Mouse (Mus musculus) liver, embryonic 15.5 days (tissue): ENCODE results near the gene Rad50. TPM values are rescaled to one million over a fixed set of nuclear protein-coding genes. Genes with fewer than 3 reads are reported as not detected.

Experiments used
- ATAC-seq: fragments of 200-750 bp; cut with Nextera tagmentation; 2 replicates; pipeline ENCODE4 v1.8.0; 2017; ENCODE audit warnings: moderate number of reproducible peaks, mild to moderate bottlenecking, moderate library complexity; ENCODE audit not compliant: insufficient read depth
- H3K27ac ChIP-seq: fragments of 300-500 bp; sonication (generic); replicated peaks from 2 replicates; pipeline ENCODE4 v1.5.1; 2015; ENCODE audit warnings: mild to moderate bottlenecking, inconsistent platforms
- H3K27me3 ChIP-seq: fragments of 300-500 bp; sonication (generic); 2 replicates; pipeline ENCODE4 v1.6.1; 2015; ENCODE audit warnings: mild to moderate bottlenecking, inconsistent platforms
- H3K36me3 ChIP-seq: fragments of 300-500 bp; sonication (generic); replicated peaks from 2 replicates; pipeline ENCODE4 v1.6.1; 2015; ENCODE audit warnings: moderate library complexity, mild to moderate bottlenecking, inconsistent platforms
- H3K4me1 ChIP-seq: fragments of 300-500 bp; sonication (generic); replicated peaks from 2 replicates; pipeline ENCODE4 v1.6.1; 2015; ENCODE audit warnings: inconsistent platforms
- H3K4me2 ChIP-seq: fragments of 300-500 bp; sonication (generic); 2 replicates; pipeline ENCODE4 v1.6.1; 2015; ENCODE audit warnings: moderate library complexity, mild to moderate bottlenecking, inconsistent platforms
- H3K4me3 ChIP-seq: fragments of 300-500 bp; sonication (generic); replicated peaks from 2 replicates; pipeline ENCODE4 v1.5.1; 2015; ENCODE audit warnings: mild to moderate bottlenecking, inconsistent platforms
- H3K9ac ChIP-seq: fragments of 300-500 bp; sonication (generic); 2 replicates; pipeline ENCODE4 v1.6.1; 2015; ENCODE audit warnings: moderate library complexity, mild to moderate bottlenecking, inconsistent platforms
- H3K9me3 ChIP-seq: fragments of 300-500 bp; sonication (generic); replicated peaks from 2 replicates; pipeline ENCODE4 v1.6.1; 2016; ENCODE audit warnings: inconsistent platforms
- WGBS: fragments of 180-500 bp; shearing (Covaris S2); methylation state at CpG from one replicate; pipeline ENCODE4 v1.1.7; 2015; ENCODE audit warnings: mixed read lengths; ENCODE audit not compliant: insufficient replicate concordance; 5-methylcytosine and 5-hydroxymethylcytosine counted together
- polyA plus RNA-seq: library from polyadenylated mRNA; unstranded; fragments of >200 nt; fragmentation: Nextera tagmentation; extraction: Ambion mirVana; gene quantifications from 2 replicates; pipeline ENCODE4 v1.2.1, GENCODE M21; 2015

Rad50 gene
- polyA plus RNA-seq, 1 experiment from 2014 or later, result 12.7 TPM

DNA sequence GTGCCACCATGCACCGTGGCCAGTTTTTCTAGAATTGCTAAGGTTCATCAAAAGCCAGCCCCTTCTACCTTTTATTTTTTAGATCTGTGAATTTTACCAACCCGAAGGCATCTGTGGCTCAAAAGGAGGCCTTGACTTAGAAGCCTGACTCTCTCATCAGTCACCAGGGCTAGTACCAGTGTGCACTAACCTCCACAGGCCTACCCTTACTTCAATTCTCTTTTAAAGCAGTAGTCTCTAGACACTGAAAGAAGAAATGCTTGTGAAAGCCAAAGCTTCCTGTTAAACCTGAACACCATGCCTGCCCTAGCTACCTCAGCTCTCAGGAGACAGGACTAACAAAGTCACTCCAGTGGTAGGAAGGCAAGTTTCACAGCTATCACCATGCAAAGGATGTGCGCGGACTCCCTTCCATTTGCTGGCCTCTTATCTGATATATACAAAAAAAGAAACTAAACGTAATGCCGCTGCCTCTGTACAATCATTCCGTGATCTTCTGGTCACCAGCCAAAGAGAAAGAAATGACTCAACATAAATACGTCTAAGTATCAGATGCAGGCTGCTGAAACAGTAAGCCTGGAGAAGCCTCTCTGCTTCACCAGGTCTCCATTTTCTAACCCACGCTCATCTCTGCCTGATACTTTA lies 50.4 kb downstream of the Rad50 start:
- Histone ChIP-seq H3K4me3 (0 out of 2 replicates have a peak overlapping the region, but pooled peaks have one; percentile 26), H3K9ac (no peak overlapping the region; the same call in 1 of the 2 replicates), H3K4me1 (peaks cover 37% of the 10 kb centered on the region), H3K9me3 (no peaks in the 10 kb centered on the region), H3K27me3 (no peaks in the 10 kb centered on the region), H3K4me2 (peak overlapping the region; percentile 58), H3K36me3 (peaks cover 38% of the 10 kb centered on the region), H3K27ac (peak overlapping the region; percentile 76)
- WGBS, result 29% methylated on average over 9 of the region's 9 CpGs
- peak; percentile 59 for ATAC-seq

DNA sequence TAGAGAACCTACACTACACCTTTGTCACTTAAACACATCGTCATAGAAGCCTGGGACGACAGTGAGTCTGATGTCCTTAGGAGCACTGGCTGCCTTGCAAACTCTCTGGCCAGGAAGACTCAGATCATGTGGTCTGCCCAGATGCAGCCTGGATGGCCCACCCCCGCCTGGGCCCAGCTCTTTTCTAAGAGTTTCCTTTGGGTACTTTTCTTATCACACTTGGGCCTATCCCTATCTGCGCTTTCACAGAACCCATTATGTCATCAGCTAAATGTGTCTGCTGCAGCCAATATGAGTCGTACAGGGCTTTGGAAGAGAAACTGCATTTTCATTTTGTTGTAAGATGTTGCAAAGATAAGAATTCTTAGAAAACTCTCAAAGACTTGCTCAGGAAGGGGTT lies 52.1 kb downstream of the Rad50 start:
- H3K27me3 ChIP-seq, result no peaks in the 10 kb centered on the region
- H3K27ac ChIP-seq, result peak overlapping the region; percentile 49; the same call in 1 of the 2 replicates
- 17% methylated on average over 5 of the region's 5 CpGs for WGBS
- no peaks in the 10 kb centered on the region for H3K9me3 ChIP-seq
- peaks cover 49% of the 10 kb centered on the region for H3K36me3 ChIP-seq
- no peak overlapping the region for H3K4me3 ChIP-seq
- no peak overlapping the region; the same call in 1 of the 2 replicates for H3K4me2 ChIP-seq
- ATAC-seq, result peak; percentile 79
- no peak overlapping the region for H3K9ac ChIP-seq
- peaks cover 37% of the 10 kb centered on the region for H3K4me1 ChIP-seq

DNA sequence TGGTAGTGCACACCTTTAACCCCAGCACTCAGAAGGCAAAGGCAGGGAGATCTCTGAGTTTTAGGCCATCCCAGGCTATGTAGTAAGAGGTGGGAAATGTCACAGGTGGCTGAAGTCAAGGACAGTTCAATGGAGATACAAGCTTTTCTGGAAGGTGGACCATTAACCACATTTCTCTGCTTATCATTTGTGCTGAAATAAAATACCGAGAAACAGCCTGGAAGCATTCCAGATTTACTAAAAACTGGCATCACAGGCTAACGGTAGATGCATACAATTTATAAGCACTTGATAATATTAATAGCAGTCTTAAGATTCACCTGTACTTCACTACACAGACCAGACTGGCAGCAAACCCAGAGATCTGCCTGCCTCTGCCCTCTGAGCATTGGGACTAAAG lies 54.7 kb downstream of the Rad50 start:
- Histone ChIP-seq H3K36me3 (peaks cover 59% of the 10 kb centered on the region), H3K9me3 (no peaks in the 10 kb centered on the region), H3K9ac (no peak overlapping the region), H3K4me1 (peaks cover 27% of the 10 kb centered on the region), H3K27me3 (no peaks in the 10 kb centered on the region), H3K27ac (no peak overlapping the region), H3K4me2 (no peak overlapping the region), H3K4me3 (no peak overlapping the region)
- 75% methylated on average over 2 of the region's 2 CpGs for WGBS
- no peak for ATAC-seq

DNA sequence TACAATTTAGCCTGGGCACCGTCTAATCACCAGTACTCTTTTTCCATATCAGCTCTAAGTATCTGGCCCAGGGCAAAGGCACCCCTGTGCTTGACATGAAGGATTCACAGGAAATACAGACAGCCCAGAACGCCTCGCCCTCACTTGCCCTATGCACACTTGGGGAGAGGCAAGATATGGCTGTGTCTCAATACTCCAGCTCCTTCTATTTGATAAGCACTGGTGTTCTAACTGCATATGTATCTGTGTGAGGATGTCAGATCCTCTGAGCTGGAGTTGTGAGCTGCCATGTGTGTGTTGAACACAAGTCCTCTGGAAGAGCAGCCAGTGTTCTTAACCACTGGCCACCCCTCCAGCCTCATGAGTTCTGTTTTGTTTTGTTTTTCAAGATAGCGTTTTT lies 55.7 kb downstream of the Rad50 start:
- peaks cover 59% of the 10 kb centered on the region for H3K36me3 ChIP-seq
- no peak for ATAC-seq
- WGBS, result 51% methylated on average over 4 of the region's 4 CpGs

DNA sequence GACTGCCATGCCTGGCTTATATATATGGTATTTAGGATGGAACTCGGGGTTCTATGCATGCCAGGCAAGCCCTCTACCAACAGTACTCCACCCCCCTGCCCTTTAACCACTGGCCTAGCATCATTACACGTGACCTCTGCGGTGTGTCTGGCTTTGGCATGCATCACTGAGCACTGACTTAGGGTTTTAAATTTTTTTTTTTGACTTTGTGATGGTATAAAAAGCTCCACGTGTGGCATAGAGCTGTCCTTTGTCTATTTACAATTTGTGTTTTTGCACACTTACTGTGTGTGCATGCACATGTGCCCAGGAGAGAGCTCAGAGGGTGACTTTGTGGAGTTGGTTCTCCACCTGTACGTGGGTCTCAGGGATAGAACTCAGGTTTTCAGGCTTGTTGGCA lies 63.1 kb downstream of the Rad50 start:
- Histone ChIP-seq H3K4me2 (no peak overlapping the region), H3K4me3 (no peak overlapping the region), H3K9me3 (no peaks in the 10 kb centered on the region), H3K9ac (no peak overlapping the region), H3K27ac (no peak overlapping the region), H3K27me3 (peaks cover 6% of the 10 kb centered on the region; the same call in 1 of the 2 replicates), H3K36me3 (0 out of 2 replicates have a peak, but pooled peaks cover 4% of the 10 kb centered on the region), H3K4me1 (no peaks in the 10 kb centered on the region; the same call in 1 of the 2 replicates)
- WGBS, result 72% methylated on average over 5 of the region's 5 CpGs
- no peak for ATAC-seq

More for the DNA sequence above, 55.7 kb downstream of the Rad50 start:
- H3K27me3 ChIP-seq, result no peaks in the 10 kb centered on the region
- no peak overlapping the region for H3K9ac ChIP-seq
- H3K4me1 ChIP-seq, result peaks cover 18% of the 10 kb centered on the region
- H3K4me3 ChIP-seq, result no peak overlapping the region
- no peak overlapping the region for H3K27ac ChIP-seq
- no peaks in the 10 kb centered on the region for H3K9me3 ChIP-seq
- H3K4me2 ChIP-seq, result no peak overlapping the region

DNA sequence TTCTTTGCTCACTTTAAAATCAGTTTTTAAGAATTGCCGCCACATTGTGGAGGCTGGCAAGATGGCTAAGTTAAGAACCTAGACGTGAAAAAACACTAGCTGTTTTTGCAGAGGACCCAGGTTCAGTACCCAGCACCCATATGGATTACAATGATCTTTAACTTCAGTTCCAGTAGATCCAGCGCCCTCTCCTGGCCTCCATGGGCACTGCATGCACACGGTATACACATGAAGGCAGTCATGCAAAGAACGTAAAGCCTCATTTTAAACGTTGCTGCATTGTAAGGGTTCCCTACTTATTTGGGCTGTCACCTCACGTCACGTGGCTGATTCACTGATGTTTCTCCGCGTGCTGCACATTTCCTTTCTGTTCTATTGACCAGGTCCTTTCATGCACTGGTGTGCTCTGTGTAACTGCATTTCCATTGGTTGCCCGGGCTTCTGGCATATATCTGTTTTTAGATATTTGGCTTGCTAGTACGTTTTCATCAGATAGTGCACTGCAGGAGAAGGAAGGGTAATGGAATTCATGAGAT lies 64.3 kb downstream of the Rad50 start:
- Histone ChIP-seq H3K36me3 (no peaks in the 10 kb centered on the region), H3K4me1 (no peaks in the 10 kb centered on the region; the same call in 1 of the 2 replicates), H3K4me3 (no peak overlapping the region), H3K27me3 (peaks cover 7% of the 10 kb centered on the region), H3K9me3 (no peaks in the 10 kb centered on the region), H3K9ac (no peak overlapping the region), H3K4me2 (no peak overlapping the region), H3K27ac (no peak overlapping the region)
- WGBS, result 54% methylated on average over 12 of the region's 12 CpGs
- no peak for ATAC-seq

DNA sequence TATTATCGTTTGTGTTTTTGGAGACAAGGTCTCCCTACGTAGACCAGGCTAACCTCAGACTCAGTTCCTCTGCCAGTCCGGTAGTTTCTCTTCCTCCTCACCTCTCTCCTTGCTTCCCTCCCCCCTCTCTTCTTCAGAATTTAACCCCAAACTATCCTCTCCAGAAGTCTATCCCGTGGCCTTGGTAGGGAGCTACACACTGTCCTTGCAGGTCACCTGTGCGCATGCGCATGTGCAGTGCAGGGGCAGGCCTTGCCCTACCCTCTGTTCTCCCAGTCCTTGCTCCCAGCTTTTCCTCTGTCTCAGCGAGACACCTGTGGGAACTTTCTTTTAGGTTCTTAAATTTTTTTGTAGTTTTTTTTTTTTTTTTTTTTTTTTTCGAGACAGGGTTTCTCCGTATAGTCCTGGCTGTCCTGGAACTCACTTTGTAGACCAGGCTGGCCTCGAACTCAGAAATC lies 69.3 kb downstream of the Rad50 start:
- Histone ChIP-seq H3K4me2 (no peak overlapping the region), H3K9me3 (no peaks in the 10 kb centered on the region), H3K9ac (no peak overlapping the region), H3K4me1 (peaks cover 8% of the 10 kb centered on the region), H3K4me3 (no peak overlapping the region), H3K27ac (no peak overlapping the region), H3K27me3 (peaks cover 34% of the 10 kb centered on the region), H3K36me3 (no peaks in the 10 kb centered on the region)
- 64% methylated on average over 10 of the region's 10 CpGs for WGBS
- no peak for ATAC-seq

DNA sequence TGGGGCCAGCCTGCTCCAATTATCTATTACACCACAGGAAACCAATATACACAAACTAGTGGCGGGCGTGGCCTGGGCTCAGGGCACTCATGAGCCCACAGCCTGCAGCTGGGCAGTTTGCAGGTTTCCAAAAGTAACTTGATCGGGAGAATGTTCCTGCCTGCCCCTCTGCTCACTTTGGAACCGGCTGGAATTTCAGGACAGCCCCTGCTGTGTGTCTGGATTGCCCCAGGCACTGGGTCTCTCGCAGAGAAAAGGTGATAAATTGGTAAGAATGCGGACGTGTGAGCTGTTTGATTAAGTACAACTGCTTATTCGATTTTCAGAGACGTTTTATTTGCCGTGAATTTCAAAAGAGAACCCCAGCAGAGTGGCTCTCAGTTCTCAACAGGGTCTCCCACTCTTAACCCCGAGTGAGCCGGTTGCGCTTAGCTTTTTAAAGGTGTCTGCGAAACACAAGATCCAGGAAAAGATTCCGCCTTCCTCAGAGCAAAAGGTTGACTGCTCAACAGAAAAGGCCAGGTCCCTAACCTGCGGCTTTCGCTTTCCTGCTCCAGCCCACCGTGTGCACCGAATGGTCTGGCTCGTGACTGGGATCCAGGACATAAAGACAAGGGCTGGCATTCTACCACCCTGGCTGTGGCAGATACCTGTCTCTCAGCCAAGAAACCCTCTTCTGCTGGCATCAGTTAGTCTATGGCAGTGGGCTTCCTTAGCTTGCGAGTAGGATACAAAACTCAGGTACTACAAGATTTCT lies 69.9 kb downstream of the Rad50 start:
- Histone ChIP-seq H3K9ac (no peak overlapping the region), H3K36me3 (no peaks in the 10 kb centered on the region), H3K4me1 (peaks cover 8% of the 10 kb centered on the region), H3K9me3 (no peaks in the 10 kb centered on the region), H3K4me2 (no peak overlapping the region), H3K27me3 (peaks cover 34% of the 10 kb centered on the region), H3K27ac (no peak overlapping the region), H3K4me3 (no peak overlapping the region)
- WGBS, result 30% methylated on average over 21 of the region's 21 CpGs
- ATAC-seq, result no peak

DNA sequence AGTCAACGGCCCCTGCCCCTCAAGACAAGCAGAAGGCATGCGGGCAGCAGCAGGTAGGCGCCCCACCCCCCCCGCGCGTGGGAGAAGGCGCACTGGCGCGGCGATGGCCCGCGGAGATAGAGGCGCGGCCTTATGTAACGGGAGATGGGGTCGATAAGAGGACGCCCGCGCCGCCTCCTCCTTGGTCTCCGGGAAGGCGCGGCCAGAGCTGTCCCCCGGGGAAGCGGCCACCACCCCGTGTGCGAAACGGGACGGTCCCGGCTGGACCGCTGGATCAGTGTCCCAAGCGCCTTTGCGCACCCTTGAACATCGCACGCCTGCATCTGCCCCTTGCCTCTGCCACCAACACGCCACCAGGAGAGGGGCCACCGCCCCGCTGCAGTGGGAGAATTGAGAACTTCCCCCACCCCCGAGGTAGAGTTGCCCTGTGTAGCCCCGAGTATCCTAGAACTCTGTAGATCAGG lies 70.9 kb downstream of the Rad50 start:
- peak overlapping the region; percentile 35 for H3K4me3 ChIP-seq
- H3K9ac ChIP-seq, result no peak overlapping the region
- H3K9me3 ChIP-seq, result no peaks in the 10 kb centered on the region
- H3K4me1 ChIP-seq, result peaks cover 8% of the 10 kb centered on the region
- 2% methylated on average over 40 of the region's 40 CpGs for WGBS
- no peak for ATAC-seq
- peak overlapping the region; percentile 65 for H3K4me2 ChIP-seq
- H3K36me3 ChIP-seq, result no peaks in the 10 kb centered on the region
- peaks cover 30% of the 10 kb centered on the region for H3K27me3 ChIP-seq
- H3K27ac ChIP-seq, result no peak overlapping the region

DNA sequence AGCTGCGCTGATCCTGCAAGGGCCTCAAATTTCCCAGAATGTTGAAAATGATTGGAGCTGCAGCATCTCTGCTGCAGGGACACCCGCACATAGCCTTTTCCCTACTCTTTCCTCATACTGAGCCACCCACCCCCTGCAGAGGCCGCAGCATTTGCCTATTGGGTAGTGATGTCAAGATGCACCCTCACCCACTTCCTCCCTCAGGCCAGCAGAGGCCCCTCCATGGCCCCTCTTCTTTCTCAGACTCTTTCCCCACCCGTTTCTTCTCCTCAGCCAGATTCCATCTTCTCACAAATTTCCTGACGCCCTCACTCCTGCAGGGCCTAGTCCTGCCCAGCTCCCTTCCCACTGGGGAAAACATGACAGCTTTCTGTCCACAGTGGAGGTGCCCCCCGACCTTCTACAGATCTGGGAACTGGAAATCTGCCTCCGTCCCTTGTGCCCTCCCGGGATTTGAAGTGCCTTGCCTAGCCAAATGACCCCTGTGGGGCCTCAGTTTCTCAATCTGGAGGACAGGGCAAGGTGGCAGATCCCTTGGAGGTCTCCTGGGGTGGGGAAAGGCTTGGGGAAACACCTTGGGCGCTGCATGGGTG lies 71.4 kb downstream of the Rad50 start:
- Histone ChIP-seq H3K27me3 (peaks cover 29% of the 10 kb centered on the region), H3K4me2 (peak overlapping the region; percentile 65), H3K36me3 (no peaks in the 10 kb centered on the region), H3K4me1 (peaks cover 8% of the 10 kb centered on the region), H3K9me3 (no peaks in the 10 kb centered on the region), H3K27ac (no peak overlapping the region), H3K9ac (no peak overlapping the region), H3K4me3 (peak overlapping the region; percentile 35)
- WGBS, result 32% methylated on average over 9 of the region's 9 CpGs
- no peak for ATAC-seq

DNA sequence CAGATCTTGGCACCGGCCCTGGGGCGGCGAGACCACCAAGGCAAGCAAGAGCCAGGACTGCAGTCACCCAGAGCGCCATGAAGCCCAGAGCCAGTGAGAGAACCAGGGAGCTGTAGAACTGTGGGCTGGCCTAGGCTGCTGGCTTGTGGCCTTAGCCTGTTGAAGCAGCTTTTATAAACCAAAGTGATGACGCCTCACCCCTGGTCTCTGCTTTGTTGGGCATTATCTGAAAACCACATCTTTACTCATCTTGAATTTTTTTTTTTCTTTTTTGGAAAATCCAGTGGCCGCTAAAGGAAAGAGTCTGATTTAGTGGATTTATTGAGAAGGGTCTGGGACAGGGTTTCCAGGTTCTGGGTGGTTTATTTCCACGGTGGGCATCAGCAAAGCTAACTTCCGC lies 72.6 kb downstream of the Rad50 start, which contains the start of gene Il13:
Gene Il13, minus strand, starts transcription at position 147 of the 400 bp plus-strand sequence.
- H3K9me3 ChIP-seq, result no peaks in the 10 kb centered on the region
- H3K36me3 ChIP-seq, result no peaks in the 10 kb centered on the region
- ATAC-seq, result no peak
- H3K4me3 ChIP-seq, result no peak within 1 kb of the TSS
- H3K4me2 ChIP-seq, result no peak within 1 kb of the TSS
- H3K27me3 ChIP-seq, result peaks cover 29% of the 10 kb centered on the region
- H3K4me1 ChIP-seq, result peaks cover 8% of the 10 kb centered on the region
- H3K9ac ChIP-seq, result no peak within 1 kb of the TSS
- 74% methylated on average over 8 of the region's 8 CpGs for WGBS
- no peak within 1 kb of the TSS for H3K27ac ChIP-seq
